Mouse (Mus musculus): Measurements from ENCODE around the gene Prss16.

Prss16 gene

DNA sequence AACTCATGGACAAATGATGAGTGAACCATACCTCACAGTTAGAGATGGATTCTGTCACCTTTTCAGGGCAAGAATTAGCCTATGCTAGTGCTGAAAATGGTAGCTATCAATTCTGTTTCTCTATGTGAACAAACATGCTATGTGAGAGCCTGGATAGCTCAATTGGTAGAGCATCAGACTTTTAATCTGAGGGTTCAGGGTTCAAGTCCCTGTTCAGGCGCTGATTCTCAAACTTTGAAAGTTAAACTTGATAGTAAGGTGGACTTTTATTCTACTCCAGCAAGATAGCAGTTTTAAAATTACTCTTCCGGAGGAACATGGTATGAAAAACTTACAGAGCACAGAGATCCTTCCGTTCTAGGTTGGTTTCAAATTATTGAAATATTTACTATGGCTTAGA is 37.9 kb downstream of the Prss16 start:
- DNase-seq (ENCODE audit: low read depth): peak; percentile 21

DNA sequence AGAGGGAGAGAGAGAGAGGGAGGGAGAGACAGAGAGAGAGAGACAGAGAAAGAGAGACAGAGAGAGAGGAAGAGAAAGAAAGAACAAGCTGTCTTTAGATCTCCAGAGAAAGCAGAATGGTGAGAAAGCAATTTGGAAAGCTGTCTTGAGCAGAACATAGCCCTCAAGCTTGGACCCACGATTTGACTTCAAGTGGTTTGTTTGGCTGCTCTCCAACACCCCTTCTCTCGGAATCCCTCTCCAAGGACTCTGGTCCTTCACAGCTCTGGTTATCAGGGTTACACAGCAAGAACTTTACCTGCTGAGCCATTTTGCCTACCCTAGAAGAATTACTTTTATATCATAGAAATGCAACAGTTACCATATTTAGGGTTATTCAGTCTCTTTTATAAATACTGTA is 39.7 kb downstream of the Prss16 start:
- DNase-seq (ENCODE audit: low read depth): no peak

DNA sequence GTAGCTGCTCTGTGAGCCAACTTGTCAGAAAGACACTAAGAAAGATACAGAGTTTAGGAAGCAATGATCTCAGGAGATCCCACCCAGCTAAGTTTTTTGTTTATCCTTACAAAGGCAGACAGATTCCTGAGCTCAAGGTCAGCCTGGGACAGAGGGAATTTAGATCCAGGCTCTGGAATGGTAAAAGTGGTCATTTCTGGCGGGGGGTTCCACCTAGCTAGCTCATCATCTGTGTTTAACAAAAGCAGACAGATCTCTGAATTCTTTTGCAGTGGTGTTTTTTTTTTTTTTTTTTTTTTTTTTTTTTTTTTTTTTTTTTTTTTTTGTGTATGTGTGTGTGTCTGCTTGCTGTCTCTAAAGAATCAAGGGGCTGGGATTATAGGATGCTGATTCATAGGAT is 40.3 kb downstream of the Prss16 start:
- DNase-seq (ENCODE audit: low read depth): no peak

All from NIH3T3 (cell line).